Mouse (Mus musculus): ENCODE results near the gene Mapk11. TPM values are rescaled to one million over a fixed set of nuclear protein-coding genes. Genes with fewer than 3 reads are reported as not detected.

Mapk11 gene
- polyA plus RNA-seq, 1 experiment from 2014 or later, result 1.9 TPM

DNA sequence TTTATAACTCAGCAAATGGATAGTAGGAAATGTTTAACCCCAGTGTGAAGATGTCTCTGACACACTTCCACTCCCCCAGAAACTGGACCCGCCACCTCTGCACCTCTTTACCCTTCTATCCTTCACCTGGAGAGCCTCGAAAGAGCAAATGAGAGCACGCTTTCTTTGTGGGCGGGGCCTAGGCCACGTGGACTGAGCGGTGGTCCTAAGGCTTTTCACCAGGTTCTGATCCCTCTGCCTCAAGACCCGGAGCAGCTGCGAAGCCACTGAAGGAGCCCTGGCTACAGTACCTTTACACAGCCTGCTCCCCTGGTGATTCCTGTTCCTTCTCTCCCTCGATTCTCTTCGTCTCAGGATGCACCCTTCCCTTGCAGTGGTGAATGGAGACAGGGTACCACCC lies 2.0 kb downstream of the Mapk11 start:
- H3K4me2 ChIP-seq (replicated peaks; ENCODE audit: low read depth), result peak overlapping the region; percentile 58; the same call in 1 of the 2 replicates
- peaks cover 52% of the 10 kb centered on the region for H3K27me3 ChIP-seq (replicated peaks; ENCODE audit: control insufficient read depth, insufficient read depth, low read length)
- WGBS, result 21% methylated on average over 10 of the region's 10 CpGs
- TF ChIP-seq CTCF (IDR thresholded peaks at IDR 0.05; ENCODE audit: low read depth), result no peak
- ATAC-seq, result no peak
- H3K9me3 ChIP-seq (ENCODE audit: control insufficient read depth), result no peaks in the 10 kb centered on the region
- H3K4me1 ChIP-seq (replicated peaks; ENCODE audit: control insufficient read depth, insufficient read depth, low read length), result peaks cover 3% of the 10 kb centered on the region; the same call in 1 of the 2 replicates
- H3K27ac ChIP-seq (ENCODE audit: low read depth, low read length), result no peak overlapping the region
- peak overlapping the region; percentile 28 for H3K4me3 ChIP-seq (ENCODE audit: low read depth, low read length)
- no peaks in the 10 kb centered on the region for H3K36me3 ChIP-seq (ENCODE audit: control insufficient read depth, insufficient read depth)
- H3K9ac ChIP-seq (ENCODE audit: low read depth, low read length), result no peak overlapping the region

GRCm38 (mm10) chr15:89147024-89147423 lies 2.4 kb downstream of the Mapk11 start:
- ATAC-seq, result no peak
- TF ChIP-seq CTCF (IDR thresholded peaks at IDR 0.05; ENCODE audit: low read depth), result no peak
- Histone ChIP-seq H3K9me3 (ENCODE audit: control insufficient read depth) (no peaks in the 10 kb centered on the region), H3K27me3 (replicated peaks; ENCODE audit: control insufficient read depth, insufficient read depth, low read length) (peaks cover 56% of the 10 kb centered on the region), H3K4me2 (replicated peaks; ENCODE audit: low read depth) (peak overlapping the region; percentile 58), H3K36me3 (ENCODE audit: control insufficient read depth, insufficient read depth) (no peaks in the 10 kb centered on the region), H3K27ac (ENCODE audit: low read depth, low read length) (no peak overlapping the region), H3K9ac (ENCODE audit: low read depth, low read length) (no peak overlapping the region), H3K4me3 (ENCODE audit: low read depth, low read length) (peak overlapping the region; percentile 28), H3K4me1 (replicated peaks; ENCODE audit: control insufficient read depth, insufficient read depth, low read length) (peaks cover 3% of the 10 kb centered on the region; the same call in 1 of the 2 replicates)
- 8% methylated on average over 15 of the region's 16 CpGs for WGBS

DNA sequence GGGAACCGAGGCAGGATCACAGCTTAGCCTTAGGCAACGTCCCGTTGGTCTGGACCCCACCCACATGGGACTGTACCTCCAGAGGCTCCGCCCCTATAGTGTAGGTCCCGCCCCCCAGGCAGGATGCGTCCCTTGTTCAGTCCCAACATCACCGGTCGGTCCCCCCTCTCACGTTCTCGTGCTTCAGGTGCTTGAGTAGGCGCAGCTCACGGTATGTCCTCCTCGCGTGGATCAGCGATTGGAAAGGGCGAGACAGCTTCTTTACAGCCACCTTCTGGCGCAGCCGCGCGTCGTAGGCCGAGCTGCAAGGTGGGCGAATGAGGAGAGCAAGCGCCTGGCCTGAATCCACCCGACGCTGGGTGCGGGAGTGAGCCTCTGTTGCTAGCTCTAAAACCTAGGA lies 2.9 kb downstream of the Mapk11 start:
- Histone ChIP-seq H3K36me3 (ENCODE audit: control insufficient read depth, insufficient read depth) (no peaks in the 10 kb centered on the region), H3K9me3 (ENCODE audit: control insufficient read depth) (no peaks in the 10 kb centered on the region), H3K4me1 (replicated peaks; ENCODE audit: control insufficient read depth, insufficient read depth, low read length) (peaks cover 3% of the 10 kb centered on the region; the same call in 1 of the 2 replicates), H3K27ac (ENCODE audit: low read depth, low read length) (no peak overlapping the region), H3K4me2 (replicated peaks; ENCODE audit: low read depth) (peak overlapping the region; percentile 58), H3K27me3 (replicated peaks; ENCODE audit: control insufficient read depth, insufficient read depth, low read length) (peaks cover 61% of the 10 kb centered on the region), H3K9ac (ENCODE audit: low read depth, low read length) (no peak overlapping the region), H3K4me3 (ENCODE audit: low read depth, low read length) (peak overlapping the region; percentile 28)
- 1% methylated on average over 27 of the region's 27 CpGs for WGBS
- ATAC-seq, result no peak
- no peak for TF ChIP-seq CTCF (IDR thresholded peaks at IDR 0.05; ENCODE audit: low read depth)

- no peaks in the 10 kb centered on the region for H3K9me3 ChIP-seq (ENCODE audit: control insufficient read depth)
- no peak for ATAC-seq
- H3K4me1 ChIP-seq (replicated peaks; ENCODE audit: control insufficient read depth, insufficient read depth, low read length), result peaks cover 3% of the 10 kb centered on the region; the same call in 1 of the 2 replicates
- H3K4me2 ChIP-seq (replicated peaks; ENCODE audit: low read depth), result peak overlapping the region; percentile 58
- no peak for TF ChIP-seq CTCF (IDR thresholded peaks at IDR 0.05; ENCODE audit: low read depth)
- WGBS, result 69% methylated on average over 24 of the region's 24 CpGs
- H3K4me3 ChIP-seq (ENCODE audit: low read depth, low read length), result no peak overlapping the region
- H3K9ac ChIP-seq (ENCODE audit: low read depth, low read length), result no peak overlapping the region
- H3K27me3 ChIP-seq (replicated peaks; ENCODE audit: control insufficient read depth, insufficient read depth, low read length), result peaks cover 68% of the 10 kb centered on the region
- H3K36me3 ChIP-seq (ENCODE audit: control insufficient read depth, insufficient read depth), result no peaks in the 10 kb centered on the region
- no peak overlapping the region for H3K27ac ChIP-seq (ENCODE audit: low read depth, low read length)
These were observed 3.5 kb downstream of the Mapk11 start for GRCm38 (mm10) chr15:89145813-89146350.

GRCm38 (mm10) chr15:89144965-89145364 lies 4.5 kb downstream of the Mapk11 start:
- no peak for ATAC-seq

DNA sequence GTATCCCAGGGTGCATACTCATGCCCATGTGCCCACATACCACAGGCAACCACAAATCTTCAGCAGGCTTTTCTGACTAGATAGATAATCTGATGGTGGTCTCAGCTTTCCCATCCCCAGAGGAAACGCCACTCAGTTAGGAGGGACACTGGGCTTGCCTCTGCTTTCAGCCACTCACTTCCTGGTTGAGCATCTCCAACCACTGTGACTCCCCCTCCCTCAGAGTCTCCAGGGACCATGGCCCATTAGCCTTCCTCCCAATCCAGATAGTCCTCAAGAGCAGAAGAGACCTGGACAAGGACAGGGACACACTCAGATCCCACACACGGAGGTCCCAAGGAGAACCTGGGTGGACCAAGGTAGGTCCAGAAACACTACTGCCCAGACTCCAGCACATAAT lies 6.3 kb downstream of the Mapk11 start:
- 67% methylated on average over 2 of the region's 2 CpGs for WGBS
- Histone ChIP-seq H3K9me3 (ENCODE audit: control insufficient read depth) (no peaks in the 10 kb centered on the region), H3K4me3 (ENCODE audit: low read depth, low read length) (no peak overlapping the region), H3K36me3 (ENCODE audit: control insufficient read depth, insufficient read depth) (no peaks in the 10 kb centered on the region), H3K27me3 (replicated peaks; ENCODE audit: control insufficient read depth, insufficient read depth, low read length) (peaks cover 69% of the 10 kb centered on the region), H3K4me1 (replicated peaks; ENCODE audit: control insufficient read depth, insufficient read depth, low read length) (no peaks in the 10 kb centered on the region), H3K9ac (ENCODE audit: low read depth, low read length) (no peak overlapping the region), H3K4me2 (replicated peaks; ENCODE audit: low read depth) (no peak overlapping the region), H3K27ac (ENCODE audit: low read depth, low read length) (no peak overlapping the region)
- no peak for TF ChIP-seq CTCF (IDR thresholded peaks at IDR 0.05; ENCODE audit: low read depth)
- ATAC-seq, result no peak

More at GRCm38 (mm10) chr15:89144965-89145364, 4.5 kb downstream of the Mapk11 start:
- 73% methylated on average over 11 of the region's 11 CpGs for WGBS
- H3K4me2 ChIP-seq (replicated peaks; ENCODE audit: low read depth), result no peak overlapping the region
- TF ChIP-seq CTCF (IDR thresholded peaks at IDR 0.05; ENCODE audit: low read depth), result no peak
- H3K27me3 ChIP-seq (replicated peaks; ENCODE audit: control insufficient read depth, insufficient read depth, low read length), result peaks cover 72% of the 10 kb centered on the region
- no peaks in the 10 kb centered on the region for H3K9me3 ChIP-seq (ENCODE audit: control insufficient read depth)
- H3K4me1 ChIP-seq (replicated peaks; ENCODE audit: control insufficient read depth, insufficient read depth, low read length), result peaks cover 3% of the 10 kb centered on the region; the same call in 1 of the 2 replicates
- H3K36me3 ChIP-seq (ENCODE audit: control insufficient read depth, insufficient read depth), result no peaks in the 10 kb centered on the region
- H3K27ac ChIP-seq (ENCODE audit: low read depth, low read length), result no peak overlapping the region
- no peak overlapping the region for H3K9ac ChIP-seq (ENCODE audit: low read depth, low read length)
- no peak overlapping the region for H3K4me3 ChIP-seq (ENCODE audit: low read depth, low read length)

All from intestine, postnatal 0 days (tissue).